In the genomic region with DNA sequence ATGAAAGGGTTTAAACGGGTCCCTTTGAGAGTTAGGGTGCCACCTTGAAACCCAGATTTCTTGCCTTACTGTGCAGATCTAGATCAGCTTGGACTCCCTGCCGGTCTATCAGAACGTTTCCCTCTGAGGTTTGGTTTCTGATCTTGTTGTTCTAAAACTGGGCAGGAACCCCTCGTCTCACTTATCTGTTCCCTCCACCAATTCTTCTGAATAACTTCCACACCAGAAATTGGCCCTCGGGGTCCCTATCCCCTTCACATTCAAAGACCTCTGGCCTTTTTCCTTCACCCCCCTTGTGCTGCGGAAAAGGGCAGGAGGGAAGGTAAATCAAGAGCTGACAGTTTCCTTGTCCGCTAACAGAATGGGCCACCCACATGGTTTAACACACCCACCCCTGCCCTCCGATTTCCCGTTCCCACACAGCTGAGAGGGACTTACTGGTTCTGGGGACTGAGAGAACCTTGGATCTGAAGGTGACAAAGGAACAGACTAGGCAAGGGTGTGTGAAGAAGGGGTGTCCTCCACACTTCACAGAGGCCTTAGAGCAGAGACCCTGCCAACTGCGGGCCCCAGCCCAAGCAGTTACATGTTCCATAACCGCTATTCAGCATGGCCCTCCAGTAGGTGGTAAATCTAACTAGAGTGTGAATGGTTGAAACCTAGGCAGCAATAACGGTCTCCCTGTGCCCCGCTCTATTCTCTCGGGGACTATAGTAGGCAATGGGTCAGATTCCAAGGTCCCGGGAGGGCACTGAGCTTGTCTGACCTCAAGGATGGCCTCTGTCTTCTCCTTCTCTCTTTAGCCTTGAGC, we compare ENCODE assay signal across 9 mouse cellular contexts. TPM values are rescaled to one million over a fixed set of nuclear protein-coding genes. Genes with fewer than 3 reads are reported as not detected.
A peak's percentile ranks its signal among the peaks of the same experiment; 100 is the strongest.
DNase-seq lines count a peak whose midpoint lies in the region; ATAC-seq and TF ChIP-seq lines count a peak whose summit lies in the region.
"Had no signal": no experiment of that assay in that cellular context is flagged by ENCODE, and none has a peak within 500 bp of the region (broad histone marks: within the 10 kb centered on the region; RNA-seq: fewer than 3 reads in every experiment).

No protein-coding gene starts in this region.

- 0 out of 2 replicates have a peak, but pooled peaks cover 4% of the 10 kb centered on the region for H3K4me1 ChIP-seq in forebrain, postnatal 0 days (ENCODE audit: insufficient read depth)
- H3K4me1 ChIP-seq in neural tube, embryonic 13.5 days (replicated peaks), result peaks cover 81% of the 10 kb centered on the region

- H3K36me3 ChIP-seq in forebrain, postnatal 0 days (ENCODE audit: insufficient read depth), result no peaks in the 10 kb centered on the region
- no peaks in the 10 kb centered on the region for H3K36me3 ChIP-seq in neural tube, embryonic 13.5 days

- H3K9me3 ChIP-seq in forebrain, postnatal 0 days (ENCODE audit: low read length), result no peaks in the 10 kb centered on the region
- H3K9me3 ChIP-seq in neural tube, embryonic 13.5 days, result no peaks in the 10 kb centered on the region

- peak overlapping the region; percentile 69 for H3K27ac ChIP-seq in left cerebral cortex, adult 2 months
- H3K27ac ChIP-seq in forebrain, postnatal 0 days (ENCODE audit: low read depth, low read length), result 0 out of 2 replicates have a peak overlapping the region, but pooled peaks have one; percentile 15
- peak overlapping the region; percentile 23; the same call in 1 of the 2 replicates for H3K27ac ChIP-seq in neural tube, embryonic 13.5 days (replicated peaks)

- no peak for TF ChIP-seq CTCF in left cerebral cortex, adult 2 months (IDR thresholded peaks at IDR 0.05)
- TF ChIP-seq CTCF in forebrain, postnatal 0 days (IDR thresholded peaks at IDR 0.05; ENCODE audit: low read depth), result no peak

- 16% methylated on average over 15 of the region's 15 CpGs for WGBS in forebrain, postnatal 0 days
- WGBS in neural tube, embryonic 13.5 days, result 4% methylated on average over 15 of the region's 15 CpGs

- DNase-seq in left cerebral cortex, adult 2 months (ENCODE audit: extremely low spot score in 1 of 2, low spot score in 2 of 2), result no peak
- no peak for DNase-seq in left cerebral cortex, postnatal 25 days (ENCODE audit: low spot score in 2 of 2)
- no peak for DNase-seq in forebrain, postnatal 0 days
- DNase-seq in kidney, postnatal 36 days, result peak; percentile 59 to 62
- no peak for DNase-seq in testis, postnatal 14 days (ENCODE audit: low spot score)

- H3K9ac ChIP-seq in forebrain, postnatal 0 days, result no peak overlapping the region
- H3K9ac ChIP-seq in neural tube, embryonic 13.5 days, result peak overlapping the region; percentile 50

- no peak for ATAC-seq in forebrain, postnatal 0 days
- ATAC-seq in neural tube, embryonic 13.5 days (ENCODE audit: low read depth), result no peak
- ATAC-seq in megakaryocyte, adult 5-6 weeks (ENCODE audit: poor library complexity, severe bottlenecking), result no peak
- no peak for ATAC-seq in cerebellum, adult (ENCODE audit: insufficient number of reproducible peaks, low FRiP score, low TSS enrichment)

- peaks cover 37% of the 10 kb centered on the region for H3K27me3 ChIP-seq in forebrain, postnatal 0 days (ENCODE audit: insufficient read depth, low read length)
- peaks cover 76% of the 10 kb centered on the region for H3K27me3 ChIP-seq in neural tube, embryonic 13.5 days

- H3K4me3 ChIP-seq in left cerebral cortex, adult 2 months, result peak overlapping the region; percentile 44
- H3K4me3 ChIP-seq in forebrain, postnatal 0 days (ENCODE audit: low read depth, low read length), result 0 out of 2 replicates have a peak overlapping the region, but pooled peaks have one; percentile 53
- H3K4me3 ChIP-seq in neural tube, embryonic 13.5 days, result peak overlapping the region; percentile 57

- intact Hi-C loops in left cerebral cortex, adult 2 months (cut with DNase I), result loop anchor here (10.0 kb wide), 1 partner anchor 232 kb away; no protein-coding TSS in a partner anchor
- intact Hi-C loops in left cerebral cortex, postnatal 25 days (cut with DNase I), result loop anchor here (5.0 to 10.0 kb wide), 2 partner anchors 104 to 232 kb away; no protein-coding TSS in a partner anchor

- peak overlapping the region; percentile 76; the same call in 1 of the 2 replicates for H3K4me2 ChIP-seq in forebrain, postnatal 0 days (ENCODE audit: low read depth)
- peak overlapping the region; percentile 83 for H3K4me2 ChIP-seq in neural tube, embryonic 13.5 days

RNA-seq across cellular contexts. Expression of gene Grrp1, which starts 0.8 kb away (rescaled TPM):
- 1 to 10 TPM; 3.0 to 3.6 TPM for total RNA-seq in left cerebral cortex, adult 2 months (2021)
- total RNA-seq in left cerebral cortex, postnatal 25 days (2021), result 1 to 10 TPM; 4.0 TPM
- 14.2 and 18.3 TPM in 2 replicates for total RNA-seq in forebrain, postnatal 0 days (2014; rRNA removed)
- 18.3 and 20.0 TPM in 2 replicates for polyA plus RNA-seq in forebrain, postnatal 0 days (2015; fragmentation: Nextera tagmentation; extraction: Ambion mirVana)
- 10.4 and 11.3 TPM in 2 replicates for polyA plus RNA-seq in neural tube, embryonic 13.5 days (2015; fragmentation: Nextera tagmentation; extraction: Ambion mirVana)
- not detected in 2 replicates for total RNA-seq in megakaryocyte, adult 5-6 weeks (2015)
- not detected in 2 replicates for total RNA-seq in megakaryocyte, adult 5-6 weeks (2017)
- total RNA-seq: MEL had no signal

RNA-seq across cellular contexts. Expression of gene Gm30191, which starts 6.4 kb away (rescaled TPM):
- total RNA-seq in left cerebral cortex, adult 2 months (2021), result not detected
- total RNA-seq in left cerebral cortex, postnatal 25 days (2021), result not detected
- total RNA-seq in forebrain, postnatal 0 days (2014; rRNA removed), result not detected in 2 replicates
- 0.25 TPM in 1 of 2 replicates, not detected in the other for polyA plus RNA-seq in forebrain, postnatal 0 days (2015; fragmentation: Nextera tagmentation; extraction: Ambion mirVana)
- not detected in 2 replicates for polyA plus RNA-seq in neural tube, embryonic 13.5 days (2015; fragmentation: Nextera tagmentation; extraction: Ambion mirVana)
- total RNA-seq in megakaryocyte, adult 5-6 weeks (2015), result not detected in 2 replicates
- total RNA-seq in megakaryocyte, adult 5-6 weeks (2017), result not detected in 2 replicates
- total RNA-seq: MEL had no signal

RNA-seq across cellular contexts. Expression of gene Zfp593, which starts 7.7 kb away (rescaled TPM):
- 10 to 100 TPM; 11.6 to 12.9 TPM for total RNA-seq in left cerebral cortex, adult 2 months (2021)
- 10 to 100 TPM; 10.3 to 10.5 TPM for total RNA-seq in left cerebral cortex, postnatal 25 days (2021)
- 11.6 and 12.7 TPM in 2 replicates for total RNA-seq in forebrain, postnatal 0 days (2014; rRNA removed)
- 13.8 and 15.0 TPM in 2 replicates for polyA plus RNA-seq in forebrain, postnatal 0 days (2015; fragmentation: Nextera tagmentation; extraction: Ambion mirVana)
- polyA plus RNA-seq in neural tube, embryonic 13.5 days (2015; fragmentation: Nextera tagmentation; extraction: Ambion mirVana), result 15.1 and 15.7 TPM in 2 replicates
- total RNA-seq in megakaryocyte, adult 5-6 weeks (2015), result 3.5 and 4.6 TPM in 2 replicates
- 3.8 and 5.9 TPM in 2 replicates for total RNA-seq in megakaryocyte, adult 5-6 weeks (2017)

RNA-seq across cellular contexts. Expression of gene E130218I03Rik, which starts 9.7 kb away (rescaled TPM):
- not detected for total RNA-seq in left cerebral cortex, adult 2 months (2021)
- total RNA-seq in left cerebral cortex, postnatal 25 days (2021), result not detected
- 0.43 TPM in 1 of 2 replicates, not detected in the other for total RNA-seq in forebrain, postnatal 0 days (2014; rRNA removed)
- polyA plus RNA-seq in forebrain, postnatal 0 days (2015; fragmentation: Nextera tagmentation; extraction: Ambion mirVana), result 0.11 and 0.33 TPM in 2 replicates
- 0.47 TPM in 1 of 2 replicates, not detected in the other for polyA plus RNA-seq in neural tube, embryonic 13.5 days (2015; fragmentation: Nextera tagmentation; extraction: Ambion mirVana)
- not detected in 2 replicates for total RNA-seq in megakaryocyte, adult 5-6 weeks (2015)
- total RNA-seq in megakaryocyte, adult 5-6 weeks (2017), result not detected in 2 replicates

RNA-seq across cellular contexts. Expression of gene Cnksr1, which starts 14.9 kb away (rescaled TPM):
- under 1 TPM; 0.32 to 0.58 TPM for total RNA-seq in left cerebral cortex, adult 2 months (2021)
- total RNA-seq in left cerebral cortex, postnatal 25 days (2021), result under 1 TPM; 0.23 to 0.46 TPM
- total RNA-seq in forebrain, postnatal 0 days (2014; rRNA removed), result 0.08 TPM in 1 of 2 replicates, not detected in the other
- 0.18 TPM in 1 of 2 replicates, not detected in the other for polyA plus RNA-seq in forebrain, postnatal 0 days (2015; fragmentation: Nextera tagmentation; extraction: Ambion mirVana)
- polyA plus RNA-seq in neural tube, embryonic 13.5 days (2015; fragmentation: Nextera tagmentation; extraction: Ambion mirVana), result 0.29 TPM in 1 of 2 replicates, not detected in the other
- 0.11 TPM in 1 of 2 replicates, not detected in the other for total RNA-seq in megakaryocyte, adult 5-6 weeks (2015)
- total RNA-seq in megakaryocyte, adult 5-6 weeks (2017), result not detected in 2 replicates
- total RNA-seq: MEL had no signal

Comparison
In these comparisons a context has a peak if more than half of its experiments do, and no peak if none do; other contexts are left out.
1. DNase-seq: peak in kidney, postnatal 36 days (2 of 2); none in left cerebral cortex, adult 2 months (0 of 2), left cerebral cortex, postnatal 25 days (0 of 2), forebrain, postnatal 0 days (single experiment) and testis, postnatal 14 days (single experiment).
2. H3K27ac ChIP-seq: peak in every context shown above with its lines; median percentile 69 in left cerebral cortex, adult 2 months; 23 in neural tube, embryonic 13.5 days; 15 in forebrain, postnatal 0 days.
3. RNA of gene Grrp1, which starts 0.8 kb away (total RNA-seq): 14.2 to 18.3 TPM in forebrain, postnatal 0 days, 4.0 TPM in left cerebral cortex, postnatal 25 days and 3.0 to 3.6 TPM in left cerebral cortex, adult 2 months; not detected in megakaryocyte, adult 5-6 weeks; every median in the first group is over 4 times any median in the second.
4. Peak in every context shown above with its lines, with median percentiles within 50 percentile points of each other: H3K4me3 ChIP-seq.